Mouse (Mus musculus): ENCODE measurements around the gene Kbtbd8.

DNA sequence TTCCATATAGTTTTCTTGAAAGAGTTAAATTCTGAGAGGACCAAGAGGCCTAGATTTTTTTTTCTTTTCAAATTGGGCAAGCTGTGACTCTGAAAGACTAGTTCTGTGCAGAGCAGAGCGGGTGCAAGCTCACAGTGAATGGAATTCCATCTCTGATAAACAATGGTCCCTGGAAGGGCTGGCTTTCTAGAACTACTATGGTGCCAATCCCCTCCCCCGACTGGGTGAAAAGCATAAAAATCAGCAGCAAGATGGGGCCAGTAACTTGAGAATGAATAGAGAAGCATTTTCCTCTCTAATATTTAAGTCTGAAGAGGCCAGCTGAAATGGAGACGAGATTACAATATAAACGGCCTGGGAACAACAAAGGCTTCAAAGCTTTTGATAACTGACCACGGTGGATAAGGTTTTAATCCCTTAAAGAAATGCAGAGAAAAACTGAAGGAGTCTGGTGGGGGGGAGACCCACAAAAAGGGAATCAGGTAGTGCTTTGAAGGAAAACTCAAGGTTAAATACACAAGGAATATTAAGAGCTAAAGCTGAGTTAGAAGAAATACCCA, 50.7 kb downstream of the Kbtbd8 start:
- TF ChIP-seq POLR2A (IDR thresholded peaks at IDR 0.05; ENCODE audit: control insufficient read depth, low read depth, low read length) = no peak
- TF ChIP-seq CTCF (IDR thresholded peaks at IDR 0.05; ENCODE audit: control insufficient read depth, insufficient read depth, insufficient replicate concordance, low read depth, low read length) = no peak
